Mouse (Mus musculus) neural tube, embryonic 12.5 days (tissue): ENCODE results near the gene Igbp1. TPM values are rescaled to one million over a fixed set of nuclear protein-coding genes. Genes with fewer than 3 reads are reported as not detected.

ENCODE experiments used
- ATAC-seq: fragments of 200-750 bp; cut with Nextera tagmentation; 2 replicates; pipeline ENCODE4 v1.8.0; 2017; ENCODE audit warnings: low read depth, mild to moderate bottlenecking, moderate TSS enrichment, moderate library complexity; ENCODE audit not compliant: low FRiP score
- H3K27ac ChIP-seq: fragments of 300-500 bp; sonication (generic); 2 replicates; pipeline ENCODE4 v1.5.1; 2016
- H3K27me3 ChIP-seq: fragments of 300-500 bp; sonication (generic); replicated peaks from 2 replicates; pipeline ENCODE4 v1.6.1; 2016; ENCODE audit warnings: mild to moderate bottlenecking
- H3K36me3 ChIP-seq: fragments of 300-500 bp; sonication (generic); 2 replicates; pipeline ENCODE4 v1.6.1; 2016; ENCODE audit warnings: mild to moderate bottlenecking
- H3K4me1 ChIP-seq: fragments of 300-500 bp; sonication (generic); 2 replicates; pipeline ENCODE4 v1.6.1; 2016
- H3K4me2 ChIP-seq: fragments of 300-500 bp; sonication (generic); replicated peaks from 2 replicates; pipeline ENCODE4 v1.6.1; 2016; ENCODE audit warnings: mild to moderate bottlenecking
- H3K4me3 ChIP-seq: fragments of 300-500 bp; sonication (generic); 2 replicates; pipeline ENCODE4 v1.5.1; 2016
- H3K9ac ChIP-seq: fragments of 300-500 bp; sonication (generic); 2 replicates; pipeline ENCODE4 v1.6.1; 2016; ENCODE audit warnings: mild to moderate bottlenecking
- H3K9me3 ChIP-seq: fragments of 300-500 bp; sonication (generic); 2 replicates; pipeline ENCODE4 v1.6.1; 2016; ENCODE audit warnings: mild to moderate bottlenecking
- WGBS: fragments of 180-500 bp; shearing (Covaris S2); methylation state at CpG from one replicate; pipeline ENCODE4 v1.1.7; 2016; 5-methylcytosine and 5-hydroxymethylcytosine counted together
- polyA plus RNA-seq: library from polyadenylated mRNA; unstranded; fragments of >200 nt; fragmentation: Nextera tagmentation; extraction: Ambion mirVana; gene quantifications from 2 replicates; pipeline ENCODE4 v1.2.1, GENCODE M21; 2016

The Igbp1 gene
- polyA plus RNA-seq, 1 experiment from 2014 or later: 32.2 TPM

GRCm38 (mm10) chrX:100517626-100518025 lies 23.5 kb downstream of the Igbp1 start:
- ATAC-seq: no peak
- H3K27ac ChIP-seq: no peak overlapping the region
- H3K4me3 ChIP-seq: no peak overlapping the region
- no peak overlapping the region for H3K9ac ChIP-seq
- H3K4me1 ChIP-seq: no peaks in the 10 kb centered on the region
- WGBS: 87% methylated on average over 6 of the region's 6 CpGs
- no peaks in the 10 kb centered on the region for H3K36me3 ChIP-seq
- H3K9me3 ChIP-seq: no peaks in the 10 kb centered on the region
- 0 out of 2 replicates have a peak, but pooled peaks cover 4% of the 10 kb centered on the region for H3K27me3 ChIP-seq
- no peak overlapping the region for H3K4me2 ChIP-seq

- no peaks in the 10 kb centered on the region for H3K9me3 ChIP-seq
- 97% methylated on average over 2 of the region's 2 CpGs for WGBS
- H3K36me3 ChIP-seq: no peaks in the 10 kb centered on the region
- no peak for ATAC-seq
- H3K27ac ChIP-seq: no peak overlapping the region
- H3K4me2 ChIP-seq: no peak overlapping the region
- no peaks in the 10 kb centered on the region for H3K4me1 ChIP-seq
- no peak overlapping the region for H3K4me3 ChIP-seq
- no peak overlapping the region for H3K9ac ChIP-seq
- H3K27me3 ChIP-seq: 0 out of 2 replicates have a peak, but pooled peaks cover 4% of the 10 kb centered on the region
Observed at GRCm38 (mm10) chrX:100518532-100518931, 24.4 kb downstream of the Igbp1 start.

- Histone ChIP-seq H3K4me3 (no peak within 1 kb of the TSS), H3K4me1 (no peaks in the 10 kb centered on the region), H3K36me3 (no peaks in the 10 kb centered on the region), H3K27me3 (no peaks in the 10 kb centered on the region), H3K9me3 (no peaks in the 10 kb centered on the region), H3K4me2 (no peak within 1 kb of the TSS), H3K27ac (no peak within 1 kb of the TSS), H3K9ac (no peak within 1 kb of the TSS)
- ATAC-seq: no peak
- 88% methylated on average over 4 of the region's 4 CpGs for WGBS
Observed at GRCm38 (mm10) chrX:100524471-100524870, 30.4 kb downstream of the Igbp1 start, which contains the start of gene Dgat2l6. Dgat2l6 (plus strand) TSS chrX:100524838.

GRCm38 (mm10) chrX:100556026-100556425 lies 61.9 kb downstream of the Igbp1 start:
- H3K36me3 ChIP-seq: no peaks in the 10 kb centered on the region
- H3K9ac ChIP-seq: no peak overlapping the region
- H3K9me3 ChIP-seq: no peaks in the 10 kb centered on the region
- H3K27ac ChIP-seq: no peak overlapping the region
- no peak for ATAC-seq
- no peak overlapping the region for H3K4me2 ChIP-seq
- H3K27me3 ChIP-seq: no peaks in the 10 kb centered on the region
- H3K4me1 ChIP-seq: no peaks in the 10 kb centered on the region
- no peak overlapping the region for H3K4me3 ChIP-seq
- WGBS: 79% methylated on average over 3 of the region's 3 CpGs

DNA sequence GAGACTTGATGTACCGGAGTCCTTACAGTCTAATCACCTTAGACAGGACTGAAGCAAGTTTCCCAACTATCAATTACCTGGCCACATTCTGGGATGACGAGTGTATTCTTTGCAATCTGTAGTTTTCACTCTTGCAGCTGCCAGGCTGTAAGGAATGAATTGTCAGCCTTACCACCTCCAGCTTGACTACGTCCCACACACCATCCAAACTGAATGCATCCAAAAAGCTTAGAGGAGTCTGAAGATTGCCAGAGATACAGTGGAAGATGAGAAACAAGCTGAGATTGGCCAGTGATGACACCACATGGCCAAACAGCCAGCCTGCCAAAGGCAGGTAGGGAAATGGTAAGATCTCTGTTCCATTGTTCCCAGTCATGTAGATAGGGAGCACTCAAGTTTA lies 71.6 kb downstream of the Igbp1 start:
- no peak for ATAC-seq
- WGBS: 91% methylated on average over 3 of the region's 3 CpGs
- H3K27ac ChIP-seq: no peak overlapping the region
- H3K4me1 ChIP-seq: no peaks in the 10 kb centered on the region
- no peaks in the 10 kb centered on the region for H3K36me3 ChIP-seq
- no peak overlapping the region for H3K4me2 ChIP-seq
- H3K4me3 ChIP-seq: no peak overlapping the region
- no peak overlapping the region for H3K9ac ChIP-seq
- no peaks in the 10 kb centered on the region for H3K9me3 ChIP-seq
- H3K27me3 ChIP-seq: no peaks in the 10 kb centered on the region

Other genes starting within 250 kb of the Igbp1 start
- not detected in 2 replicates for gene Otud6a, start 65.3 kb upstream of the Igbp1 start, polyA plus RNA-seq
- gene Awat2, start 51.6 kb upstream of the Igbp1 start, polyA plus RNA-seq: 0.37 and 0.40 TPM in 2 replicates
- gene Dgat2l6, start 30.5 kb downstream of the Igbp1 start, polyA plus RNA-seq: not detected in 2 replicates
- not detected in 2 replicates for gene Awat1, start 78.0 kb downstream of the Igbp1 start, polyA plus RNA-seq
- not detected in 2 replicates for gene P2ry4, start 100.6 kb downstream of the Igbp1 start, polyA plus RNA-seq
- gene Arr3, start 111.2 kb downstream of the Igbp1 start, polyA plus RNA-seq: not detected in 2 replicates
- gene Kif4, start 131.4 kb downstream of the Igbp1 start, polyA plus RNA-seq: 24.2 and 25.3 TPM in 2 replicates
- 115 and 117 TPM in 2 replicates for gene Pdzd11, start 132.3 kb downstream of the Igbp1 start, polyA plus RNA-seq
- 8.7 and 10.7 TPM in 2 replicates for gene Gdpd2, start 235.6 kb downstream of the Igbp1 start, polyA plus RNA-seq